Mouse (Mus musculus) embryonic stem cell, embryonic (primary cell): Measurements from ENCODE around the gene Fcgr4.

ENCODE experiments used
- CTCF ChIA-PET, 4 experiments: fragments of 300-600 bp in 2 of 4; fragments of 350-600 bp in 2 of 4; sonication (Branson Sonifier 250); formaldehyde crosslinking; loops; one replicate each; lab custom pipeline; 2022; ENCODE audit warnings: inconsistent platforms in 2 of 4; lab: Charles Lee
- POLR2A ChIA-PET, 4 experiments: fragments of 300-600 bp in 2 of 4; fragments of 350-600 bp in 2 of 4; sonication (Branson Sonifier 250); formaldehyde crosslinking; loops; one replicate each; lab custom pipeline; 2022; ENCODE audit warnings: antibody characterized with exemption in 4 of 4, inconsistent platforms in 1 of 4; lab: Charles Lee

Gene Fcgr4

GRCm38 (mm10) chr1:171018737-171019136, at the start of gene Fcgr4:
TSS of gene Fcgr4 (plus strand) at chr1:171018920.
- ChIA-PET POLR2A (no interaction called here), CTCF (no interaction called here)

DNA sequence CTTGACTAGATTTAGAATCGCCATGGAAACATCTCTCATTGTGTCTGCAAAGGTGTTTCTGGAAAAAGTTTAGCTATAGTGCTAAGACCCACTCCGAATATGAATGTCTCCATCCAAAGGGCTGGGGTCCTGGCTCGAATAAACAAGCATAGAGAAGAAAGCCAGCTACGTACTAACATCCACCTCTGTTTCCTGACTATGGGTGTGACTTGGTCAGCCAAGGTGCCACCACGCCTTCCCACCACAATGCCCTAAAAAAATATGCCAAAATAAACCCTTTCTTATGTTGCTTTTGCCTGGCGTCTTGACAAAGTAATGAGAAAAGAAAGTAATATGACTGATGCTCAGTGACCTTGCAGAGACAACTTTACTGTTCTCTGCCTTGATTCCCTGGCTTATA, 46.2 kb upstream of the Fcgr4 start:
- CTCF ChIA-PET, result interaction anchor here in 1 of 4 experiments (1.0 kb wide), 1 partner anchor 71 kb away, joined by 5 read pairs; no protein-coding TSS in a partner anchor
- POLR2A ChIA-PET, result interaction anchor here in 1 of 4 experiments (0.6 to 1.0 kb wide), 3 partner anchors 9 to 65 kb away, joined by 3 to 4 read pairs (median 4); no protein-coding TSS in a partner anchor

DNA sequence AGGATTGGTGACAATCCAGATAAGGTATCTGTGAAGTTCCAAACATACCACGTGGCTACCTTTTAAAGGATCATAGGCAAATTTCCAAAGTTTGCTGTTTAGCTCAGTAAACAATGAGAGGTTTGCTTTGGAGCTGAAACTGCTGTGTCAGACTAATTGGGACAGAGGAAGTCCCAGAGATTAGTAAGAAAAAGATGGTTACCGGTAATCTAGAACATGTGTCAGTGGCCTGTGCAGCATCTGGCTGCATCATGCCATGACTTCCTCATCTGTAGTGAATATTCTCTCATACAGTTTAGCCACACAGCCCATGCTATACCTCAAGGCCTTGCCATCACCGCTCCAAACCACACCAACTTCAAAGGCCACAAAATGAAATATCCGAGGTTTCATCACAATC, 45.8 kb upstream of the Fcgr4 start:
- ChIA-PET CTCF (interaction anchor here in 1 of 4 experiments (1.0 kb wide), 1 partner anchor 71 kb away, joined by 5 read pairs; no protein-coding TSS in a partner anchor), POLR2A (interaction anchor here in 1 of 4 experiments (1.0 kb wide), 1 partner anchor 10 kb away, joined by 4 read pairs; no protein-coding TSS in a partner anchor)

- CTCF ChIA-PET, result no interaction called here
- POLR2A ChIA-PET, result interaction anchor here in 2 of 4 experiments (0.6 to 2.4 kb wide), 2 partner anchors 67 to 72 kb away, joined by 3 to 9 read pairs; no protein-coding TSS in a partner anchor
Measured at GRCm38 (mm10) chr1:170974171-170974570, 44.5 kb upstream of the Fcgr4 start.

- ChIA-PET CTCF (no interaction called here), POLR2A (interaction anchor here in 1 of 4 experiments (0.7 to 2.4 kb wide), 2 partner anchors 73 to 107 kb away, joined by 3 to 9 read pairs; partner anchors contain the start of gene Atf6)
Measured at GRCm38 (mm10) chr1:170974736-170975135, 44.0 kb upstream of the Fcgr4 start.

GRCm38 (mm10) chr1:170975350-170975749, 43.4 kb upstream of the Fcgr4 start:
- POLR2A ChIA-PET, result interaction anchor here in 3 of 4 experiments (0.7 to 2.4 kb wide), 7 partner anchors 8 to 1012 kb away, joined by 3 to 9 read pairs (median 4); partner anchors contain the start of gene Atf6 (in 1 of the 3)
- CTCF ChIA-PET, result interaction anchor here in 1 of 4 experiments (0.8 kb wide), 1 partner anchor 21 kb away, joined by 4 read pairs; no protein-coding TSS in a partner anchor

- ChIA-PET POLR2A (interaction anchor here in 3 of 4 experiments (0.7 to 2.4 kb wide), 7 partner anchors 8 to 1011 kb away, joined by 3 to 9 read pairs (median 5); no protein-coding TSS in a partner anchor), CTCF (interaction anchor here in 1 of 4 experiments (0.8 kb wide), 1 partner anchor 21 kb away, joined by 4 read pairs; no protein-coding TSS in a partner anchor)
Measured at GRCm38 (mm10) chr1:170975751-170976161, 43.0 kb upstream of the Fcgr4 start.

GRCm38 (mm10) chr1:170976447-170976846, 42.3 kb upstream of the Fcgr4 start, which contains the start of gene Fcgr2b:
TSS of gene Fcgr2b (minus strand) at chr1:170976547.
- CTCF ChIA-PET, result interaction anchor here in 1 of 4 experiments (0.8 kb wide), 1 partner anchor 20 kb away, joined by 4 read pairs; no protein-coding TSS in a partner anchor
- POLR2A ChIA-PET, result interaction anchor here in 2 of 4 experiments (0.6 to 2.4 kb wide), 6 partner anchors 9 to 74 kb away, joined by 3 to 9 read pairs (median 4); no protein-coding TSS in a partner anchor

GRCm38 (mm10) chr1:170978601-170979000, 40.1 kb upstream of the Fcgr4 start:
- POLR2A ChIA-PET, result interaction anchor here in 1 of 4 experiments (0.6 to 1.6 kb wide), 3 partner anchors 14 to 217 kb away, joined by 3 to 4 read pairs (median 3); partner anchors contain the start of genes Dusp12 and Pcp4l1
- CTCF ChIA-PET, result interaction anchor here in 2 of 4 experiments (0.7 to 1.8 kb wide), 3 partner anchors 14 to 77 kb away, joined by 3 to 14 read pairs (median 5); no protein-coding TSS in a partner anchor

DNA sequence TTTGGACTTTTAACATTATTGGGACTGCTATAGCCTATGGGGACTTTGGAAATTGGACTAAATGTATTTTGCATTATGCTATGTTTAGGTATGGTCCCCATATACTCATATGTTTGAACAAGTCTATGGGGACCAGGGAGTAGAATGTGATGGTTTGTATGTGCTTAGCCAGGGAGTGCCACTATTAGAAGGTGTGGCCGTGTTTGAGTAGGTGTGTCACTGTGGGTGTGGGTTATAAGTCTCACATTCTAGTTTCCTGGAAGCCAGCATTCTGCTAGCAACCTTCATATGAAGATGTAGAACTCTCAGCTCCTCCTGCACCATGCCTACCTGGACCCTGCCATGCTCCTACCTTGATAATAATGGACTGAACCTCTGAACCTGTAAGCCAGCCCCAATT, 37.0 kb upstream of the Fcgr4 start:
- POLR2A ChIA-PET, result interaction anchor here in 1 of 4 experiments (0.9 to 1.4 kb wide), 2 partner anchors 9 to 110 kb away, joined by 3 to 4 read pairs; no protein-coding TSS in a partner anchor
- CTCF ChIA-PET, result interaction anchor here in 1 of 4 experiments (1.2 kb wide), 1 partner anchor 80 kb away, joined by 3 read pairs; no protein-coding TSS in a partner anchor

DNA sequence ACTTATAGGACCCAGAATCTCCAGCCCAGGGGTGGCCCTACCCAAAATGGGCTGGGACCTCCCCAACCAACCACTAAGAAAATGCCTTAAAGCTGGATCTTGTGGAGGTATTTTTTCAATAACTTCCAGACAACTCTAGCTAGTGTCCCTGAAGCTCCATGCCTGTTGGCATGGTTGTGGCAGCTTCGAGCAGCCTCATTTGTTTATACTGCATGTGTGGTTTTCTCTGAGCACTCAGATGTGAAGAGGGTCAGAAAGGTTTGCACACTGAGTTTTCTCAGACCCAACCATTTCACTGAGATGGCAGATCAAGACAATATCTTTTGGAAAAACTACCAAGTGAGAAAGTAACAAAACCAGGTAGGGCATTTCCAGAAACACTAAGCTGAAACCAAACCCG, 36.4 kb upstream of the Fcgr4 start:
- ChIA-PET POLR2A (interaction anchor here in 1 of 4 experiments (0.9 to 1.4 kb wide), 2 partner anchors 10 to 111 kb away, joined by 3 to 4 read pairs; no protein-coding TSS in a partner anchor), CTCF (interaction anchor here in 2 of 4 experiments (0.9 to 1.4 kb wide), 3 partner anchors 11 to 81 kb away, joined by 3 to 6 read pairs (median 3); no protein-coding TSS in a partner anchor)

- POLR2A ChIA-PET, result interaction anchor here in 1 of 4 experiments (1.0 to 1.4 kb wide), 2 partner anchors 75 to 112 kb away, joined by 3 to 4 read pairs; no protein-coding TSS in a partner anchor
Measured at GRCm38 (mm10) chr1:170983066-170983465, 35.7 kb upstream of the Fcgr4 start.

GRCm38 (mm10) chr1:170985092-170985491, 33.6 kb upstream of the Fcgr4 start:
- ChIA-PET CTCF (no interaction called here), POLR2A (interaction anchor here in 1 of 4 experiments (1.2 kb wide), 1 partner anchor 90 kb away, joined by 4 read pairs; no protein-coding TSS in a partner anchor)

More at GRCm38 (mm10) chr1:170983066-170983465, 35.7 kb upstream of the Fcgr4 start:
- CTCF ChIA-PET, result interaction anchor here in 3 of 4 experiments (0.6 to 1.4 kb wide), 4 partner anchors 10 to 82 kb away, joined by 3 to 8 read pairs (median 4); no protein-coding TSS in a partner anchor

DNA sequence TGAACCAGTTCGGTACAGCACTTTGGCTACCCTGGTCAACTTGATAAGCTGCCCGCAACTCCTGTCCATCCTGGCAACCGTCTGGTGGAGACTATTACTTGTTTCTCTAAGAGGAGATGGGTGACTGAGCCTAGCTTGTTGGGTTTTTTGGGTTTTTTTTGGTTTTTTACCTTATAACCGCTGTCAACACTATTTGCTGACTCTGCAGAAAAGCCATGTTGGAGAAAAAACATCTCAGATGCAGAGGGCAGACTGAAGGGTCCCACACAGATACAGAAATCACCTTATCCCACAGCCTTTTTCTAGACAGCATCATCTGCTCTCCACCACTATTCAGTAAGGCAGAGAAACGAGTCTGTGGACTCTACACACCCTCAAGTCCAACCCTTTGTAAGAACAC, 32.9 kb upstream of the Fcgr4 start:
- POLR2A ChIA-PET, result interaction anchor here in 2 of 4 experiments (1.0 to 1.2 kb wide), 3 partner anchors 79 to 91 kb away, joined by 3 to 4 read pairs (median 4); no protein-coding TSS in a partner anchor
- CTCF ChIA-PET, result no interaction called here

DNA sequence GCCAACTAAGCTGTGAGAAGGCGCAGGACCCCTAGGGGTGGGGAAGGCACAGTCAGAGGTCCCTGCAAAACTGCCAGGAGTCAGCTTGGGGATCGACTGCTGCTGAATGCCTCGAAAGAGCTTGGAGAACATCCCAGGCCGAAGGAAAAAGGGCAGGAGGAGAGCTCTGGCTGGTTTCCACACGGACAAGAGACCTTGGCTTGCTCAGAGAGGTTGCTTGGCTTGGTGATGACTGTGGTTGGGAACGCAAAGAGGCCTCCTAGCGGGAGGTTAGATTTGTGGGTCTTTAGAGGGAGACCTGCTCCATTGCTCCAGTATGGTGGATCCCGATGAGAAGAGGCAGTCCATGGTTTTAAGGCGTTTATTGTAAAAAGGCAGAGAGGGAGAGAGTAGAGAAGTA, 29.1 kb upstream of the Fcgr4 start:
- ChIA-PET CTCF (interaction anchor here in 3 of 4 experiments (1.1 to 4.1 kb wide), 4 partner anchors 88 to 94 kb away, joined by 6 to 32 read pairs (median 10); no protein-coding TSS in a partner anchor), POLR2A (interaction anchor here in 2 of 4 experiments (0.8 to 0.9 kb wide), 2 partner anchors 64 to 104 kb away, joined by 3 to 4 read pairs; partner anchors contain the start of genes Dusp12 (in 1 of the 2) and Gm26620 (in 1 of the 2))

GRCm38 (mm10) chr1:170992550-170992949, 26.2 kb upstream of the Fcgr4 start:
- POLR2A ChIA-PET, result interaction anchor here in 1 of 4 experiments (0.8 kb wide), 1 partner anchor 14 kb away, joined by 3 read pairs; no protein-coding TSS in a partner anchor
- CTCF ChIA-PET, result interaction anchor here (0.6 to 4.8 kb wide), 14 partner anchors 10 to 352 kb away, joined by 3 to 71 read pairs (median 4); partner anchors contain the start of genes Dusp12 (in 1 of the 4) and Gm26620 (in 1 of the 4)

- POLR2A ChIA-PET, result interaction anchor here in 3 of 4 experiments (0.5 to 2.0 kb wide), 7 partner anchors 89 to 366 kb away, joined by 3 to 8 read pairs (median 4); partner anchors contain the start of gene Atf6 (in 3 of the 3)
- CTCF ChIA-PET, result interaction anchor here (0.6 to 3.6 kb wide), 16 partner anchors 10 to 383 kb away, joined by 3 to 56 read pairs (median 6); no protein-coding TSS in a partner anchor
Measured at GRCm38 (mm10) chr1:170996034-170996433, 22.7 kb upstream of the Fcgr4 start.

- CTCF ChIA-PET, result interaction anchor here (0.5 to 3.6 kb wide), 27 partner anchors 8 to 538 kb away, joined by 3 to 56 read pairs (median 4); partner anchors contain the start of genes Fcgr2b (in 1 of the 4) and Itln1 (in 1 of the 4)
- POLR2A ChIA-PET, result interaction anchor here in 3 of 4 experiments (0.5 to 2.0 kb wide), 12 partner anchors 87 to 367 kb away, joined by 3 to 8 read pairs (median 4); partner anchors contain the start of genes Atf6 (in 3 of the 3) and Dusp12 (in 1 of the 3)
Measured at GRCm38 (mm10) chr1:170996753-170997152, 22.0 kb upstream of the Fcgr4 start.
